Mouse (Mus musculus): ENCODE results near the gene Gm3532. TPM values are rescaled to one million over a fixed set of nuclear protein-coding genes. Genes with fewer than 3 reads are reported as not detected.

The Gm3532 gene
- polyA plus RNA-seq (2014; fragmentation: Illumina TruSeq; extraction: RNeasy Lipid Tissue Mini Kit (QIAGEN cat#74804); ENCODE audit: low read depth, low replicate concordance): not detected

GRCm38 (mm10) chr14:5538196-5538595 is at the start of gene Gm3532:
Gm3532 (plus strand) TSS chr14:5538496.

GRCm38 (mm10) chr14:5501374-5501773 is 36.9 kb upstream of the Gm3532 start, which contains the start of gene Gm3488:
Gm3488 (plus strand) TSS chr14:5501674.

Other genes with a start within 250 kb of the Gm3532 start
- gene Gm3542, start 203.6 kb upstream of the Gm3532 start, polyA plus RNA-seq (2014; fragmentation: Illumina TruSeq; extraction: RNeasy Lipid Tissue Mini Kit (QIAGEN cat#74804); ENCODE audit: low read depth, low replicate concordance): not detected
- gene Gm3500, start 149.4 kb upstream of the Gm3532 start, polyA plus RNA-seq (2014; fragmentation: Illumina TruSeq; extraction: RNeasy Lipid Tissue Mini Kit (QIAGEN cat#74804); ENCODE audit: low read depth, low replicate concordance): 0.31 TPM
- gene Gm3194, start 83.0 kb upstream of the Gm3532 start, polyA plus RNA-seq (2014; fragmentation: Illumina TruSeq; extraction: RNeasy Lipid Tissue Mini Kit (QIAGEN cat#74804); ENCODE audit: low read depth, low replicate concordance): not detected
- not detected for gene Gm8246, start 60.7 kb upstream of the Gm3532 start, polyA plus RNA-seq (2014; fragmentation: Illumina TruSeq; extraction: RNeasy Lipid Tissue Mini Kit (QIAGEN cat#74804); ENCODE audit: low read depth, low replicate concordance)
- not detected for gene Gm3187, start 54.3 kb upstream of the Gm3532 start, polyA plus RNA-seq (2014; fragmentation: Illumina TruSeq; extraction: RNeasy Lipid Tissue Mini Kit (QIAGEN cat#74804); ENCODE audit: low read depth, low replicate concordance)
- gene Gm3488, start 36.8 kb upstream of the Gm3532 start, polyA plus RNA-seq (2014; fragmentation: Illumina TruSeq; extraction: RNeasy Lipid Tissue Mini Kit (QIAGEN cat#74804); ENCODE audit: low read depth, low replicate concordance): 0.65 TPM
- gene Gm8265, start 94.5 kb downstream of the Gm3532 start, polyA plus RNA-seq (2014; fragmentation: Illumina TruSeq; extraction: RNeasy Lipid Tissue Mini Kit (QIAGEN cat#74804); ENCODE audit: low read depth, low replicate concordance): not detected
- gene Gm9603, start 149.0 kb downstream of the Gm3532 start, polyA plus RNA-seq (2014; fragmentation: Illumina TruSeq; extraction: RNeasy Lipid Tissue Mini Kit (QIAGEN cat#74804); ENCODE audit: low read depth, low replicate concordance): not detected
- not detected for gene Gm3373, start 203.1 kb downstream of the Gm3532 start, polyA plus RNA-seq (2014; fragmentation: Illumina TruSeq; extraction: RNeasy Lipid Tissue Mini Kit (QIAGEN cat#74804); ENCODE audit: low read depth, low replicate concordance)

Data from heart, adult 10 weeks (tissue).